13 mouse cellular contexts compared by ENCODE assay signal in genomic region chr3:127627956-127628310, GRCm38 (mm10). TPM values are rescaled to one million over a fixed set of nuclear protein-coding genes. Genes with fewer than 3 reads are reported as not detected.
A peak's percentile ranks its signal among the peaks of the same experiment; 100 is the strongest.
DNase-seq lines count a peak whose midpoint lies in the region; ATAC-seq and TF ChIP-seq lines count a peak whose summit lies in the region.
"Had no signal": no experiment of that assay in that cellular context is flagged by ENCODE, and none has a peak within 500 bp of the region (broad histone marks: within the 10 kb centered on the region; RNA-seq: fewer than 3 reads in every experiment).

No protein-coding gene starts in this region.

- peaks cover 20% of the 10 kb centered on the region for H3K4me1 ChIP-seq in neural tube, embryonic 11.5 days (ENCODE audit: control insufficient read depth, insufficient read depth, low read length)
- peaks cover 31% of the 10 kb centered on the region for H3K4me1 ChIP-seq in limb, embryonic 13.5 days
- H3K4me1 ChIP-seq in cerebellum, adult 2 months (ENCODE audit: control insufficient read depth, insufficient read depth, low read length), result no peaks in the 10 kb centered on the region

- DNase-seq in heart, adult 11 months, result peak; percentile 48
- DNase-seq in heart, adult 9 months (ENCODE audit: low spot score in 2 of 2), result no peak
- no peak for DNase-seq in neural tube, embryonic 11.5 days (ENCODE audit: low spot score)
- DNase-seq in neural tube, embryonic 10.5 days (ENCODE audit: extremely low spot score, low spot score), result no peak
- DNase-seq in yolk sac, embryonic 10.5 days (ENCODE audit: low spot score), result no peak
- DNase-seq in cerebellum, adult 2 months, result no peak
- DNase-seq: thymus, postnatal 36 days had no signal

- TF ChIP-seq POLR2A in cerebellum, adult 2 months (IDR thresholded peaks at IDR 0.05; ENCODE audit: borderline replicate concordance, insufficient read depth, low read length), result no peak

- peak overlapping the region; percentile 27; the same call in 1 of the 2 replicates for H3K4me2 ChIP-seq in neural tube, embryonic 11.5 days (ENCODE audit: low read depth)
- 0 out of 2 replicates have a peak overlapping the region, but pooled peaks have one; percentile 27 for H3K4me2 ChIP-seq in limb, embryonic 13.5 days (replicated peaks)

- no peak overlapping the region for H3K4me3 ChIP-seq in neural tube, embryonic 11.5 days (ENCODE audit: low read depth, low read length)
- peak overlapping the region; percentile 14; the same call in 1 of the 2 replicates for H3K4me3 ChIP-seq in limb, embryonic 13.5 days
- no peak overlapping the region for H3K4me3 ChIP-seq in cerebellum, adult 2 months (replicated peaks; ENCODE audit: insufficient read depth, low read depth, low read length)

- no peak for TF ChIP-seq CTCF in cerebellum, adult 2 months (IDR thresholded peaks at IDR 0.05; ENCODE audit: borderline replicate concordance, insufficient read depth, low read depth, low read length)

- H3K9ac ChIP-seq in neural tube, embryonic 11.5 days (ENCODE audit: low read length), result peak overlapping the region; percentile 26; the same call in 1 of the 2 replicates
- H3K9ac ChIP-seq in limb, embryonic 13.5 days, result no peak overlapping the region

- no peak for ATAC-seq in neural tube, embryonic 11.5 days (ENCODE audit: insufficient read depth, low FRiP score, low TSS enrichment)
- ATAC-seq in limb, embryonic 13.5 days (ENCODE audit: low FRiP score, low read depth), result no peak
- no peak for ATAC-seq in megakaryocyte-erythroid progenitor cell, adult 5-6 weeks (replicated peaks; ENCODE audit: low FRiP score, low TSS enrichment, poor library complexity, severe bottlenecking)

- under 1% methylated on average over 9 of the region's 9 CpGs for WGBS in neural tube, embryonic 11.5 days
- WGBS in limb, embryonic 13.5 days, result 0% methylated on average over 9 of the region's 9 CpGs
- 3% methylated on average over 9 of the region's 9 CpGs for WGBS in cerebellum, adult 2 months

- peaks cover 66% of the 10 kb centered on the region for H3K27me3 ChIP-seq in neural tube, embryonic 11.5 days (ENCODE audit: control insufficient read depth, insufficient read depth, low read length)
- H3K27me3 ChIP-seq in limb, embryonic 13.5 days, result peaks cover 95% of the 10 kb centered on the region
- H3K27me3 ChIP-seq in cerebellum, adult 2 months (ENCODE audit: control insufficient read depth, insufficient read depth, low read length), result peaks cover 22% of the 10 kb centered on the region; the same call in 1 of the 2 replicates

- H3K9me3 ChIP-seq in neural tube, embryonic 11.5 days (ENCODE audit: control insufficient read depth, low read length), result no peaks in the 10 kb centered on the region
- H3K9me3 ChIP-seq in limb, embryonic 13.5 days, result no peaks in the 10 kb centered on the region

- H3K36me3 ChIP-seq in neural tube, embryonic 11.5 days (ENCODE audit: control insufficient read depth, insufficient read depth, low read length), result no peaks in the 10 kb centered on the region
- H3K36me3 ChIP-seq in limb, embryonic 13.5 days, result no peaks in the 10 kb centered on the region

- H3K27ac ChIP-seq in neural tube, embryonic 11.5 days (ENCODE audit: low read depth, low read length), result no peak overlapping the region
- H3K27ac ChIP-seq in limb, embryonic 13.5 days, result no peak overlapping the region
- no peak overlapping the region for H3K27ac ChIP-seq in cerebellum, adult 2 months (ENCODE audit: insufficient read depth, low read length)
- H3K27ac ChIP-seq: macrophage had no signal

RNA-seq across cellular contexts. Expression of gene Neurog2, which starts 5.0 kb away (rescaled TPM):
- polyA plus RNA-seq in neural tube, embryonic 11.5 days (2014; fragmentation: Nextera tagmentation; extraction: Ambion mirVana), result 38.8 and 41.2 TPM in 2 replicates
- polyA plus RNA-seq in limb, embryonic 13.5 days (2015; fragmentation: Nextera tagmentation; extraction: Ambion mirVana), result 0.08 TPM in 1 of 2 replicates, not detected in the other
- total RNA-seq in megakaryocyte-erythroid progenitor cell, adult 5-6 weeks (2014; fragmentation: Nextera tagmentation), result not detected in 2 replicates
- total RNA-seq in megakaryocyte-erythroid progenitor cell, adult 5-6 weeks (2017), result not detected in 2 replicates
- 0.31 and 0.49 TPM in 2 replicates for polyA plus RNA-seq in cerebellum, adult 2 months (2012; rRNA removed)
- total RNA-seq: heart, postnatal 14 days; liver, adult 2 months had no signal
- polyA plus RNA-seq: large intestine, adult 2 months; liver, adult 2 months; macrophage had no signal

Comparison
In these comparisons a context has a peak if more than half of its experiments do, and no peak if none do; other contexts are left out.
1. RNA of gene Neurog2, which starts 5.0 kb away (polyA plus RNA-seq): 38.8 to 41.2 TPM in neural tube, embryonic 11.5 days; 0.31 to 0.49 TPM in cerebellum, adult 2 months and 0.08 TPM in limb, embryonic 13.5 days; every median in the first group is over 10 times any median in the second.